8 mouse cellular contexts compared by ENCODE assay signal in the genomic region with DNA sequence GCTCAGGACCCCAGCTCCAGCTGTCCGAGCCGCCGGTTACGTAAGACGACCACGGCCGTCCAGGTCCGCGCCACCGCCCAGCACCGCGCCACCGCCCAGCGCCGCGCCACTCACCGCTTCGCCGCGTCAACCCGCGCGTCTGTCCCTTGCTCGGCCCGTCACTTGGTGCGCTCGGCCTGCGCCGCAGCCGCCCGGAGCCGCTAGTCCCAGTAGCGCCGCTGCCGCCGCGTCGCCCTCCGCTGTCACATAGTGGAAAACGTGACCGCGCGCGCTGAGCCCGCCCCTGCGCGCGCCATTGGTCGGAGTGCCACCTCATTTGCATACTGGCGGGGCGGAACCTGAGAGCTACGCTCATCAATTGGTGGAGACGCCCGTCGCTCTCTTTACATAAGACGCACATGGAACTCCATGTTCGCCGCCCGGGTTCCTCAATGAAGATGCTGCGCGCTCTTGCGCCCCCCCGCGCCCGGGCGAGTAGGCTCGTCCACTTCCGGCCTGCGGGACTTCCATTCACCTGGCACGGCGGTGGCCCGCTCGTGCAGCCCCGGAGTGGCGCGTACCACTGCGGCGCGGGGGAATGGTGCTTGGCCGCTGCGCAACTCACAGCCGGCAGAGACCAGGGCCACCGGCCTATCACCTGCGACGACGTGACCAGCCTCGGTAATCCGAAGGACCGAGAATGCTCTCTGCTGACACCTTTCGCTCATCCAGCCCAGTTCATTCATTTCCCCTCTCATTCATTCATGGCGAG. TPM values are rescaled to one million over a fixed set of nuclear protein-coding genes. Genes with fewer than 3 reads are reported as not detected.
DNase-seq lines count a peak whose midpoint lies in the region; ATAC-seq and TF ChIP-seq lines count a peak whose summit lies in the region.

Gene Per2 (minus strand): TSS at position 266 of the 751 bp plus-strand sequence.

- peak; percentile 100 for DNase-seq in brain, adult 2 months (ENCODE audit: low read depth, low spot score)
- DNase-seq in heart, embryonic 10.5 days (ENCODE audit: low spot score) = peak; percentile 100
- DNase-seq in midbrain, postnatal 0 days (ENCODE audit: low spot score) = peak; percentile 100
- DNase-seq in spleen, postnatal 10 days (ENCODE audit: low spot score in 2 of 2) = peak; percentile 99

- TF ChIP-seq POLR2A in embryonic fibroblast, embryonic 13.5 days (IDR thresholded peaks at IDR 0.05; ENCODE audit: low read depth, low read length) = no peak; the same call in 1 of the 2 replicates

- H3K36me3 ChIP-seq in C2C12 (ENCODE audit: control insufficient read depth, insufficient read depth) = no peaks in the 10 kb centered on the region
- no peaks in the 10 kb centered on the region for H3K36me3 ChIP-seq in heart, embryonic 10.5 days
- H3K36me3 ChIP-seq in kidney, embryonic 14.5 days (ENCODE audit: control insufficient read depth, insufficient read depth, low read length) = no peaks in the 10 kb centered on the region
- H3K36me3 ChIP-seq in limb, embryonic 15.5 days = no peaks in the 10 kb centered on the region
- no peaks in the 10 kb centered on the region for H3K36me3 ChIP-seq in midbrain, postnatal 0 days (ENCODE audit: insufficient read depth, low read length)

- no peaks in the 10 kb centered on the region for H3K27me3 ChIP-seq in C2C12 (ENCODE audit: control insufficient read depth, insufficient read depth, insufficient read length)
- 0 out of 2 replicates have a peak, but pooled peaks cover 4% of the 10 kb centered on the region for H3K27me3 ChIP-seq in heart, embryonic 10.5 days (ENCODE audit: insufficient read depth, poor library complexity, severe bottlenecking)
- no peaks in the 10 kb centered on the region for H3K27me3 ChIP-seq in kidney, embryonic 14.5 days (ENCODE audit: control insufficient read depth, insufficient read depth, low read length)
- H3K27me3 ChIP-seq in limb, embryonic 15.5 days = no peaks in the 10 kb centered on the region
- no peaks in the 10 kb centered on the region for H3K27me3 ChIP-seq in midbrain, postnatal 0 days (ENCODE audit: insufficient read depth, low read length)

- no peaks in the 10 kb centered on the region for H3K9me3 ChIP-seq in heart, embryonic 10.5 days
- H3K9me3 ChIP-seq in kidney, embryonic 14.5 days (ENCODE audit: control insufficient read depth, low read length) = no peaks in the 10 kb centered on the region
- H3K9me3 ChIP-seq in limb, embryonic 15.5 days = no peaks in the 10 kb centered on the region
- H3K9me3 ChIP-seq in midbrain, postnatal 0 days (ENCODE audit: low read length) = no peaks in the 10 kb centered on the region

- peak within 1 kb of the TSS; percentile 80 for H3K4me2 ChIP-seq in kidney, embryonic 14.5 days (replicated peaks; ENCODE audit: low read depth, low read length)
- peak within 1 kb of the TSS; percentile 86 for H3K4me2 ChIP-seq in limb, embryonic 15.5 days
- peak within 1 kb of the TSS; percentile 80 for H3K4me2 ChIP-seq in midbrain, postnatal 0 days (ENCODE audit: low read depth, low read length, poor library complexity, severe bottlenecking)

- H3K4me1 ChIP-seq in embryonic fibroblast, embryonic 13.5 days (ENCODE audit: control insufficient read depth, insufficient read depth, low read length) = peaks cover 10% of the 10 kb centered on the region
- peaks cover 62% of the 10 kb centered on the region for H3K4me1 ChIP-seq in heart, embryonic 10.5 days
- peaks cover 45% of the 10 kb centered on the region for H3K4me1 ChIP-seq in kidney, embryonic 14.5 days (ENCODE audit: control insufficient read depth, insufficient read depth, low read length)
- H3K4me1 ChIP-seq in limb, embryonic 15.5 days = peaks cover 46% of the 10 kb centered on the region
- peaks cover 14% of the 10 kb centered on the region; the same call in 1 of the 2 replicates for H3K4me1 ChIP-seq in midbrain, postnatal 0 days (ENCODE audit: insufficient read depth, low read length)

- H3K4me3 ChIP-seq in C2C12 (ENCODE audit: insufficient read depth, poor library complexity, severe bottlenecking) = peak within 1 kb of the TSS; percentile 44
- peak within 1 kb of the TSS; percentile 41 for H3K4me3 ChIP-seq in embryonic fibroblast, embryonic 13.5 days (ENCODE audit: insufficient read depth, low read length)
- H3K4me3 ChIP-seq in heart, embryonic 10.5 days = peak within 1 kb of the TSS; percentile 78
- H3K4me3 ChIP-seq in kidney, embryonic 14.5 days (ENCODE audit: low read length) = peak within 1 kb of the TSS; percentile 79
- peak within 1 kb of the TSS; percentile 93 for H3K4me3 ChIP-seq in limb, embryonic 15.5 days
- peak within 1 kb of the TSS; percentile 77 for H3K4me3 ChIP-seq in midbrain, postnatal 0 days (ENCODE audit: low read depth, low read length)

- H3K9ac ChIP-seq in kidney, embryonic 14.5 days (ENCODE audit: low read depth, low read length) = peak within 1 kb of the TSS; percentile 63
- H3K9ac ChIP-seq in limb, embryonic 15.5 days = peak within 1 kb of the TSS; percentile 57
- peak within 1 kb of the TSS; percentile 74 for H3K9ac ChIP-seq in midbrain, postnatal 0 days (replicated peaks; ENCODE audit: low read length, poor library complexity, severe bottlenecking)

- no peaks in the 10 kb centered on the region for H3K79me2 ChIP-seq in C2C12 (ENCODE audit: control insufficient read depth, insufficient read depth)

- H3K79me3 ChIP-seq in C2C12 (ENCODE audit: low read depth) = peaks cover 2% of the 10 kb centered on the region

- WGBS in heart, embryonic 10.5 days = under 1% methylated on average over 91 of the region's 91 CpGs
- WGBS in kidney, embryonic 14.5 days = under 1% methylated on average over 77 of the region's 91 CpGs
- WGBS in limb, embryonic 15.5 days = under 1% methylated on average over 91 of the region's 91 CpGs
- WGBS in midbrain, postnatal 0 days = under 1% methylated on average over 90 of the region's 91 CpGs

- H3K27ac ChIP-seq in embryonic fibroblast, embryonic 13.5 days (ENCODE audit: insufficient read depth, low read length) = no peak within 1 kb of the TSS
- H3K27ac ChIP-seq in heart, embryonic 10.5 days = peak within 1 kb of the TSS; percentile 88
- peak within 1 kb of the TSS; percentile 42 for H3K27ac ChIP-seq in kidney, embryonic 14.5 days (ENCODE audit: low read depth, low read length)
- H3K27ac ChIP-seq in limb, embryonic 15.5 days = peak within 1 kb of the TSS; percentile 79
- peak within 1 kb of the TSS; percentile 75 for H3K27ac ChIP-seq in midbrain, postnatal 0 days (ENCODE audit: low read depth, low read length)

- H3ac ChIP-seq in C2C12 (ENCODE audit: control insufficient read depth, insufficient read length, low read depth) = peak within 1 kb of the TSS; percentile 58

- peak; percentile 96 for ATAC-seq in kidney, embryonic 14.5 days (ENCODE audit: low FRiP score, low TSS enrichment)
- ATAC-seq in limb, embryonic 15.5 days (ENCODE audit: insufficient number of reproducible peaks, low FRiP score, low TSS enrichment, low read depth) = peak; percentile 95
- peak; percentile 96 for ATAC-seq in midbrain, postnatal 0 days (ENCODE audit: low FRiP score)

- peak; percentile 43 for TF ChIP-seq CTCF in C2C12 (IDR thresholded peaks at IDR 0.05; ENCODE audit: control insufficient read depth, insufficient read depth, insufficient read length)
- 0 out of 2 replicates have a peak, but pooled peaks have one; percentile 23 for TF ChIP-seq CTCF in embryonic fibroblast, embryonic 13.5 days (IDR thresholded peaks at IDR 0.05; ENCODE audit: borderline replicate concordance, insufficient read depth, low read length)
- peak; percentile 65 for TF ChIP-seq CTCF in midbrain, postnatal 0 days (IDR thresholded peaks at IDR 0.05)

TF ChIP-seq in C2C12, 6 proteins besides CTCF, POLR2A, EP300 and RAD21:
- TF ChIP-seq MAX (IDR thresholded peaks at IDR 0.05) = peak; percentile 98
- TF ChIP-seq FOSL1 (IDR thresholded peaks at IDR 0.05; ENCODE audit: insufficient read depth, low read length, poor library complexity, severe bottlenecking) = no peak

RNA-seq across cellular contexts. Expression of gene Per2, which starts in this region (rescaled TPM):
- 0.96 TPM for polyA plus RNA-seq in C2C12 (2012; fragmentation: generic; extraction: Trizol)
- 2.5 and 7.4 TPM in 2 replicates for polyA plus RNA-seq in embryonic fibroblast, embryonic 13.5 days (2011; ENCODE audit: insufficient read length, low read depth, missing spikeins)
- 3.2 and 4.9 TPM in 2 replicates for polyA plus RNA-seq in heart, embryonic 10.5 days (2016; fragmentation: Nextera tagmentation; extraction: Ambion mirVana)
- polyA plus RNA-seq in kidney, embryonic 14.5 days (2014; fragmentation: Nextera tagmentation; extraction: Ambion mirVana) = 2.5 and 3.6 TPM in 2 replicates
- polyA plus RNA-seq in limb, embryonic 15.5 days (2015; fragmentation: Nextera tagmentation; extraction: Ambion mirVana) = 3.7 and 4.6 TPM in 2 replicates
- total RNA-seq in midbrain, postnatal 0 days (2014; rRNA removed) = 10.5 and 11.3 TPM in 2 replicates
- polyA plus RNA-seq in midbrain, postnatal 0 days (2015; fragmentation: Nextera tagmentation; extraction: Ambion mirVana) = 3.3 and 3.8 TPM in 2 replicates

Comparison
In these comparisons a context has a peak if more than half of its experiments do, and no peak if none do; other contexts are left out.
1. H3K4me3 ChIP-seq: peak in every context shown above with its lines; median percentile 93 in limb, embryonic 15.5 days; 79 in kidney, embryonic 14.5 days; 78 in heart, embryonic 10.5 days; 77 in midbrain, postnatal 0 days; 44 in C2C12; 41 in embryonic fibroblast, embryonic 13.5 days.